Mouse (Mus musculus) E14TG2a.4 (cell line): Measurements from ENCODE around the gene Magi2.

Source experiments
- CTCF ChIP-seq: conservative IDR thresholded peaks from 2 replicates; pipeline ENCODE4 v1.5.1; 2014; ENCODE audit warnings: low read length
- POU5F1 ChIP-seq: IDR thresholded peaks from 2 replicates; pipeline ENCODE4 v1.6.1; 2014; ENCODE audit warnings: low read length, borderline replicate concordance

GRCm38 (mm10) chr5:20117156-20117555 is 890.3 kb downstream of the Magi2 start:
- TF ChIP-seq CTCF (no peak), POU5F1 (no peak)
